Mouse (Mus musculus) CD8-positive naive resting alpha-beta T cell, adult 2 months (primary cell): ENCODE measurements at regions not wholly inside any gene's neighbourhood (a gene's known extent, or its start where the extent isn't known, plus 50 kb on each side); places are given as distances from the start of the nearest gene placed in this dataset.
"Not testable (repeated sequence)": the region's sequence is repeated elsewhere in the genome, so short reads cannot be mapped to it uniquely, and the experiment has no call there.

Experiments
- DNase-seq, 2 experiments: peaks; one replicate each; pipeline ENCODE4 v3.0.0; 2022; ENCODE audit warnings: low read depth in 2 of 2, low spot score in 2 of 2

GRCm38 (mm10) chr1:161632098-161632497 lies 137.6 kb downstream of the Tnfsf18 start:
- DNase-seq: no peak

- no peak for DNase-seq
Measured at GRCm38 (mm10) chr1:161621291-161621690, 126.8 kb downstream of the Tnfsf18 start.

GRCm38 (mm10) chr1:161614091-161614490 lies 119.6 kb downstream of the Tnfsf18 start:
- not testable (repeated sequence) for DNase-seq

GRCm38 (mm10) chr1:161613658-161614057 lies 119.2 kb downstream of the Tnfsf18 start:
- DNase-seq: not testable (repeated sequence)

GRCm38 (mm10) chr1:161607446-161607845 lies 113.0 kb downstream of the Tnfsf18 start:
- DNase-seq: no peak

GRCm38 (mm10) chr1:161602150-161602549 lies 107.7 kb downstream of the Tnfsf18 start:
- DNase-seq: no peak

- no peak for DNase-seq
Measured at GRCm38 (mm10) chr1:161601167-161601566, 106.7 kb downstream of the Tnfsf18 start.

GRCm38 (mm10) chr1:161598167-161598566 lies 103.7 kb downstream of the Tnfsf18 start:
- DNase-seq: no peak

GRCm38 (mm10) chr1:161576530-161576929 lies 82.1 kb downstream of the Tnfsf18 start:
- DNase-seq: no peak

- no peak for DNase-seq
Measured at GRCm38 (mm10) chr1:161575939-161576338, 81.5 kb downstream of the Tnfsf18 start.

- DNase-seq: no peak
Measured at GRCm38 (mm10) chr1:161575171-161575570, 80.7 kb downstream of the Tnfsf18 start.

GRCm38 (mm10) chr1:161570762-161571161 lies 76.3 kb downstream of the Tnfsf18 start:
- DNase-seq: no peak

- no peak for DNase-seq
Measured at GRCm38 (mm10) chr1:161567826-161568225, 73.4 kb downstream of the Tnfsf18 start.

GRCm38 (mm10) chr1:161560368-161560767 lies 65.9 kb downstream of the Tnfsf18 start:
- DNase-seq: no peak
